Mouse (Mus musculus): ENCODE measurements around the gene Tbc1d22a. TPM values are rescaled to one million over a fixed set of nuclear protein-coding genes. Genes with fewer than 3 reads are reported as not detected.
"Not testable (repeated sequence)": the region's sequence is repeated elsewhere in the genome, so short reads cannot be mapped to it uniquely, and the experiment has no call there.

Tbc1d22a gene
- polyA plus RNA-seq, 1 experiment: 12.8 TPM

DNA sequence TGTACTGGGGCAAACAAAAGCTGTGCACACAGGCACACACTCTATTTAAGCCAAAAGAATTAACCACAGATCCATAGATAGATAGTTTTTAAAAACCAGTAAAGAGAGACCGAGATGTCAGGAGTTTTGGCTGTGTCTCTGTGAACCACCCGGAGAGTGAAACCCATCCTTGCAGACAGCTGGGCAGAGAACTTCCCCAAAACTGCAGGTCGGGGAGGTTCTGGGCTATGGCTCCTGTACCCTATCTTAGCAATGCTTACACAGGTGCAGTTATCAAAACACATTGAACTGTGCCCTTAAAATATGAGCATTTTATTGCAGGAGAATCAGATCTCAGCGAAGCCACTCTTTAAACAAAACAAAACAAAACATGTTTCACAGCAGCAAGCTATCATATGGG is 33.8 kb upstream of the Tbc1d22a start:
- Histone ChIP-seq H3K4me3 (ENCODE audit: insufficient read depth, low read length) (no peak overlapping the region), H3K4me1 (ENCODE audit: control insufficient read depth, insufficient read depth, low read length) (no peaks in the 10 kb centered on the region), H3K27ac (ENCODE audit: insufficient read depth, low read length) (no peak overlapping the region)
- TF ChIP-seq CTCF (IDR thresholded peaks at IDR 0.05; ENCODE audit: borderline replicate concordance, insufficient read depth, low read length) (no peak), POLR2A (IDR thresholded peaks at IDR 0.05; ENCODE audit: low read depth, low read length) (no peak)

DNA sequence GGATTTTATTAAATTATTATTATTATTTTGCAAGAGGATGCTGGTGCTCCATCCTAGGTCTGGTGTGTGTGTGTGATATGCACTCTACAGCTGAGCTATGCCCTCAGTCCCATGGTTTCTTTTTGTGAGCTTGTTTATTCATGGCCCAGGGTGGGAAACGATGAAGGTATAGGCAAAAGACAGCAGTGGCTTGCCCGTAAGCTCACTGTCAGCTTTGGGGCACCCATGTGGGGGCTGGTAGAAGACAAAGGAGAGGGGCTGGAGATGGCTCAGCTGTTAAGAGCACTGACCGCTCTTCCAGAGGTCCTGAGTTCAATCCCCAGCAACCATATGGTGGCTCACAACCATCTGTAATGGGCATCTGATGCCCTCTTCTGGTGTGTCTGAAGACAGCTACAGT is 32.9 kb upstream of the Tbc1d22a start:
- H3K27ac ChIP-seq (ENCODE audit: insufficient read depth, low read length); H3K4me3 ChIP-seq (ENCODE audit: insufficient read depth, low read length); H3K4me1 ChIP-seq (ENCODE audit: control insufficient read depth, insufficient read depth, low read length): not testable (repeated sequence)

DNA sequence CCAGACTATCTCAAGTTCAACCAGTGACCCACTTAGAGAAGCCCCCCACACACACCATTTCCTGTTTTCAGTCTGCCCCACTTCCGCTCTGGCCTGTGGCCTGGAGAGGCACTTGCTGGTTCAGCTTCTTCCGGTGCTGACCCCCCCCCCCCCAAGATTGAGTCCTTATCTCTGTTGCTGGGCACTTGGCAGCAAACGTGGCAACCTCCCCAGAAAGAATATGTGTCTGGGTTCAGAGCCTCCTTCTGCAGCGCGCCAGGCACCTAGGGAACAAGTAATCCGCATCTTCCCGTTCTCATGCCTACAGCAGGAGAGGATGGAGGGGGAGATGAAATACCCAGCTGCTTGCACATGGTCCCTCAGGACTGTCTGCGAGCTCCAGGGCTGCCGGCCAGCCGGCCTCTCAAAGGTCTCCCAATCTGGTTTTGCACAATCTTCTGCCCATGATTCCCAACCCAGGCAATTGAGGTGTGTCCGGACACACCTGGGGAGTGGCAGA is 32.3 kb upstream of the Tbc1d22a start:
- Histone ChIP-seq H3K4me3 (ENCODE audit: insufficient read depth, low read length) (no peak overlapping the region), H3K27ac (ENCODE audit: insufficient read depth, low read length) (no peak overlapping the region), H3K4me1 (ENCODE audit: control insufficient read depth, insufficient read depth, low read length) (no peaks in the 10 kb centered on the region)
- TF ChIP-seq POLR2A (IDR thresholded peaks at IDR 0.05; ENCODE audit: low read depth, low read length) (no peak), CTCF (IDR thresholded peaks at IDR 0.05; ENCODE audit: borderline replicate concordance, insufficient read depth, low read length) (no peak)

DNA sequence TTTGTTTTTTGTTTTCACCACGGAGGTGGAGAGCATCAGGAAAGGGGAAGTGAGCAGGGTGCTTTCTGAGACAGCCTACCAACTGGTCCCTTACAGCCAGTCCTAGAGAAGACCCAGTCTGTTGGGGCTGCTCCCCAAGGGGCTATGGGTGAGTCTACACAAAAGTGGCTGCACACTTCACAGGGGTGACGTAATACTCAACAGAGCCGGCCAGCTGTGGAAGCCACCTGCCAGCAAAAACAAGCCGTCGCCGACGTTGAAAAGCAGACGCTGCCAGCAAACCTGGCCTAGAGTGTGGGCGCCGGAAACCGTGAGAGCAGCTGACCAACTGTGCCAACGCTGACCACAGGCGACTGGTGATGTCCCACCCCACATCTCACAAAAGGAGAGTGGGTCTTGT is 31.6 kb upstream of the Tbc1d22a start:
- Histone ChIP-seq H3K4me1 (ENCODE audit: control insufficient read depth, insufficient read depth, low read length) (no peaks in the 10 kb centered on the region), H3K27ac (ENCODE audit: insufficient read depth, low read length) (no peak overlapping the region), H3K4me3 (ENCODE audit: insufficient read depth, low read length) (no peak overlapping the region)
- TF ChIP-seq CTCF (IDR thresholded peaks at IDR 0.05; ENCODE audit: borderline replicate concordance, insufficient read depth, low read length) (no peak), POLR2A (IDR thresholded peaks at IDR 0.05; ENCODE audit: low read depth, low read length) (no peak)

DNA sequence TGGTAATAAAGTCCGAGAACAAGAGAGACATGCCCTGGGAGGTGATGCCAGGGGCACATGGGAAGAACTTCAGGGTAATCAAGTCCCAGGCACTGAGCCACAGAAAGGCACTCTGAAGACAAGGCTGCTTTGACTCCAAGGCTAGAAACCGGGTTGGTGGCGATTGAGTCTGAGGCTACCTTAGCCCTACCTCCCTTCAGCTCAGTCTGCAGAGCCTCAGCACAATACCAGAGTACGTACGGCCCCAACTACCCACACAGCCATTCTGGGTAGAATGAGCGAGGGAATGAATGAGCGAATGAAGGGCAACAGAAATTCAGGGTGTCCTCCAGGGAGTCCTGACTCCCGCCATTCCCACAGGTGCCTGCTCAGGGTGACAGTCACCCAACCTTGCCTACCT is 30.8 kb upstream of the Tbc1d22a start:
- no peak overlapping the region for H3K4me3 ChIP-seq (ENCODE audit: insufficient read depth, low read length)
- TF ChIP-seq CTCF (IDR thresholded peaks at IDR 0.05; ENCODE audit: borderline replicate concordance, insufficient read depth, low read length) (no peak), POLR2A (IDR thresholded peaks at IDR 0.05; ENCODE audit: low read depth, low read length) (no peak)
- H3K4me1 ChIP-seq (ENCODE audit: control insufficient read depth, insufficient read depth, low read length): no peaks in the 10 kb centered on the region
- H3K27ac ChIP-seq (ENCODE audit: insufficient read depth, low read length): no peak overlapping the region

DNA sequence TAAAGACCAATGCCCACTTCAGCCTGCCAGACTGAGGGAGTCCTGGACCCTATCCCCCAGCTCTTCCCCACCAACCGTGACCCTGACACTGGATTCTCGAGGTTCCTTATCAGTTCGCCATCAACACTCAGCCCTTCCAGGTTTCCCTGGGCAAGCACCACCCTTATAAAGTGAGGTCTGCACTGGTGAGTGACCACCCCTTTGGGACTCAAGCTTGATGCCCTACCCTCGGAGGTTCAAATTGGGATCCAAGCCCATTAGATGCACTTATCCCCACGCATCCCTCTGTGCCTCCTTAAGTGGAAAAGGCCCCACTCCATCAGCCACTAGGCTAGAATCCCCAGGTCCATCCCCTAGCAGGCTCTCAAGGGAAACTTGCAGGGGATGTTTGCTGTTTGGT is 30.2 kb upstream of the Tbc1d22a start:
- no peak overlapping the region for H3K4me3 ChIP-seq (ENCODE audit: insufficient read depth, low read length)
- TF ChIP-seq CTCF (IDR thresholded peaks at IDR 0.05; ENCODE audit: borderline replicate concordance, insufficient read depth, low read length): no peak
- no peak for TF ChIP-seq POLR2A (IDR thresholded peaks at IDR 0.05; ENCODE audit: low read depth, low read length)
- no peak overlapping the region for H3K27ac ChIP-seq (ENCODE audit: insufficient read depth, low read length)
- 0 out of 2 replicates have a peak, but pooled peaks cover 3% of the 10 kb centered on the region for H3K4me1 ChIP-seq (ENCODE audit: control insufficient read depth, insufficient read depth, low read length)

DNA sequence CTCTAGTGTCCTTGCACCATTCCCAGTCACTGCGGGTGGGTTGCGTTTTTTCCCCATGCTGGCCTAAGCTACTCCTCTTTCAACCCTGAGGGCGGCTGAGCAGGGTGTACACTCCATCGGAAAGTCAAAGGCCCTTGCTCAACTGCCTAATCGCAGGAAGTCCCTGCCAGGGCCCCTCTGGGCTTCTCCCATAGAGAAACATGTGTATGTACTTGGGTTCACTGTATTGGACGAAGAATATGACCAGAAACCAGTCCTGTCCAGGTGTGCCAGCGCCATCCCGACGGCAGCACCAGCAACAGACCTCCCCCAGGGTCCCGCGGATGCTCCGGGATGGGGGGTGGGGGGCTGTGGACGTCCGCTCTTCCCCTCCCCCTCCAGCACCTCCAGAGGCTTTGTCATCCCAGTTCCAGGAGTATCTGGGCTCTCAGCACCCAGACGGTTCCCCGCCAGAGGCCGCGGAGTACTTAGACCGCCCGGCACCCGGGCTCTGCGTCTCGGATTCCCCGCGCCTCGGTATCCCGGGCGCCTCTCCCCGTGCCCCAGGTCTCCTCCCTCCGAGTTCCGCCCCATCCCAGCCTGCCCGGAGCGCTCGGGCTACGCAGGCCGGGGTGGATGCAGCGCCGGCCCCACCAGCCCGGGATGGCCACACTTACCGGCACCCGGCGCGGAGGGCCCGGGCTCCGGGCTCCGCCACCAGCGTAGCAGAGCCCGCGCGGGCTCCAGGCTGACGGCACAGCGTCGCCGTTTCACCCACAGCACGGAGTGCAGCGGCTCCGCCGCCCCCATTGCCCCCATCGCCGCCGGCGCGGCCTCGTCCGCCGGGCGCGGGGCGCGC is 29.2 kb upstream of the Tbc1d22a start:
- no peak for TF ChIP-seq POLR2A (IDR thresholded peaks at IDR 0.05; ENCODE audit: low read depth, low read length)
- no peak for TF ChIP-seq CTCF (IDR thresholded peaks at IDR 0.05; ENCODE audit: borderline replicate concordance, insufficient read depth, low read length)
- Histone ChIP-seq H3K4me1 (ENCODE audit: control insufficient read depth, insufficient read depth, low read length) (0 out of 2 replicates have a peak, but pooled peaks cover 3% of the 10 kb centered on the region), H3K4me3 (ENCODE audit: insufficient read depth, low read length) (peak overlapping the region; percentile 64), H3K27ac (ENCODE audit: insufficient read depth, low read length) (peak overlapping the region; percentile 55)

DNA sequence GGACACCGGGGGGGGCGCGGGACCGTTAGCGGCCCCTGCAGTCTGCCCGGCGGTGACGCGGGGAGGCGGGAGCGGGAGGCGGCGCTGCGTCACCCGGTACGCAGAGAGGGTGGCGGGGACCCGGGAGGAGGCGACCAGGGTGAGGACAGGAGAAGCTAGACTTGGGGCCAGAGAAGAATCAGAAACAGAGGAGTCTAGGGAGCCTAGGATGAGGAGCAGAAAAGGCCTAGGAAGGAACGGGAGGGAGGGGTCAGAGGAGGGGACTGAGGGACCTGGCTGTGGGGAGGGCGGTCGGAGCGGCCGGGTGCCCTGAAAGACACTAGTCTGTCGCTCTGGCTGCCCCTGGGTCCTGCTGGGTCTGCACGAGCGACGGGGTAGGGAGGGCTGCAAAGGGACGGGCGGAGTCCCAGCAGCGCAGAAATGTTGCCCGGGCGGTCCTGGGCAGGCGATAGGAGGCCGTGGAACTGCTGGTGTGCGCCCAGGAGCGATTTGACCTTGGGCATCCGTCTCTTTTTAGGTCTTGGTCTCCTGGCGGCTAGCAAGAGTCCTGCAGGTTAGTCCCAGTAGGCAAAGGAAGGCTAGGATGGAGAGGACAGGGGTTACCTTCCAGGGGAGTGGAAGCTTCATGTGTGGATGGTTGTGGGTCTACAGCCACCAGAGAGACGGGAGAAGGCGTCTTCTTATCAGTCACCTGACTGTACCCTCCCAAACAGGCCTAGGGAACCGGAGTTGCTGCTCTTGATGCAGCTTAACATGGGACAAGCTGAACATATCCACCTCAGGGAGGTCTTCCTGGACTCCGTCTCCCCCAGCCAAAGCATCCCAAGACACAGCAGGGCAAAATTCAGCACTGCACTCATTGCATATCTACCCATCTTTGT is 28.3 kb upstream of the Tbc1d22a start, which contains the start of gene Cerk:
TSS of gene Cerk (minus strand) at position 453 of the 881 bp plus-strand sequence.
- no peak for TF ChIP-seq CTCF (IDR thresholded peaks at IDR 0.05; ENCODE audit: borderline replicate concordance, insufficient read depth, low read length)
- peak; percentile 70 for TF ChIP-seq POLR2A (IDR thresholded peaks at IDR 0.05; ENCODE audit: low read depth, low read length)
- Histone ChIP-seq H3K4me3 (ENCODE audit: insufficient read depth, low read length) (peak within 1 kb of the TSS; percentile 64), H3K4me1 (ENCODE audit: control insufficient read depth, insufficient read depth, low read length) (0 out of 2 replicates have a peak, but pooled peaks cover 3% of the 10 kb centered on the region), H3K27ac (ENCODE audit: insufficient read depth, low read length) (peak within 1 kb of the TSS; percentile 55)

DNA sequence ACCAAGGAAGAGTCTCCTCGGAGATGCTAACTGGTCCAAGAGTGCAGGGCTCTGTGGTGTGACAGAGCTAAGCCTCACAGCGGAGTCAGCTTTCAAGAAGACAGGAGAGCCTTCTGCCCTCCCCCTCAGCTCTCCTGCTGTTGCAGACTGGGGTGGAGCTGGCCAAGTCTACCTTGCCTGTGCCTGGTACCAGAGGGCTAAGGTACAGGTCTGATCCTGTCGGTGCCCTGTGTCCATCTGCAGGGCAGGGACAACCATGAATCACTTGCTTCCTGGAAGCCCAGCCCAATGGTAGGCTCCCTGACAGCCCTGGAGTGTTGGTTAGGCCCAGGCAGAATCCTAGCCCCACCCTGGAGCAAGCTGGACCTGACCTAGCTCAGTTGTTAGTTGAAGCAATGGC is 27.6 kb upstream of the Tbc1d22a start:
- Histone ChIP-seq H3K4me1 (ENCODE audit: control insufficient read depth, insufficient read depth, low read length) (0 out of 2 replicates have a peak, but pooled peaks cover 3% of the 10 kb centered on the region), H3K27ac (ENCODE audit: insufficient read depth, low read length) (no peak overlapping the region), H3K4me3 (ENCODE audit: insufficient read depth, low read length) (no peak overlapping the region)
- TF ChIP-seq CTCF (IDR thresholded peaks at IDR 0.05; ENCODE audit: borderline replicate concordance, insufficient read depth, low read length) (no peak), POLR2A (IDR thresholded peaks at IDR 0.05; ENCODE audit: low read depth, low read length) (no peak)
